Mouse (Mus musculus) C3H10T1/2 (cell line): ENCODE measurements around the gene Tgif2lx1. TPM values are rescaled to one million over a fixed set of nuclear protein-coding genes. Genes with fewer than 3 reads are reported as not detected.

Experiments
- polyA plus RNA-seq, 2 experiments: library from polyadenylated mRNA; unstranded; fragments of >200 nt; fragmentation: generic; extraction: Trizol; gene quantifications; one replicate each; pipeline ENCODE4 v1.2.1; 2012; ENCODE audit warnings: missing spikeins in 2 of 2

Tgif2lx1 gene
- polyA plus RNA-seq = not detected

GRCm38 (mm10) chrX:118480637-118481036, at the start of gene Tgif2lx1:
TSS of gene Tgif2lx1 (minus strand) at chrX:118480737.

Other genes starting within 250 kb of the Tgif2lx1 start
- gene Tgif2lx2, start 53.5 kb downstream of the Tgif2lx1 start, polyA plus RNA-seq = not detected